Mouse (Mus musculus): ENCODE measurements around the gene Cdca4.

GRCm38 (mm10) chr12:112835046-112835445 is 5.8 kb upstream of the Cdca4 start:
- TF ChIP-seq CTCF (conservative IDR thresholded peaks at IDR 0.05 in 1 of 2, IDR thresholded peaks at IDR 0.05 in 1 of 2; ENCODE audit: low read depth in 2 of 2, low read length in 2 of 2) (no peak), RCOR1 (conservative IDR thresholded peaks at IDR 0.05; ENCODE audit: low read depth, low read length) (no peak), USF2 (conservative IDR thresholded peaks at IDR 0.05; ENCODE audit: low read depth, low read length) (no peak), POLR2A (IDR thresholded peaks at IDR 0.05; ENCODE audit: low read depth, low read length) (no peak), MAX (IDR thresholded peaks at IDR 0.05; ENCODE audit: low read length) (no peak), BHLHE40 (IDR thresholded peaks at IDR 0.05; ENCODE audit: low read depth, low read length) (no peak), KAT2A (IDR thresholded peaks at IDR 0.05; ENCODE audit: insufficient replicate concordance, low read length) (no peak), GABPA (IDR thresholded peaks at IDR 0.05; ENCODE audit: insufficient replicate concordance, low read depth, low read length) (no peak)
